Mouse (Mus musculus): ENCODE data around the gene Gm20431. TPM values are rescaled to one million over a fixed set of nuclear protein-coding genes. Genes with fewer than 3 reads are reported as not detected.
A peak's percentile ranks its signal among the peaks of the same experiment; 100 is the strongest.

The Gm20431 gene
- polyA plus RNA-seq, 1 experiment = not detected

DNA sequence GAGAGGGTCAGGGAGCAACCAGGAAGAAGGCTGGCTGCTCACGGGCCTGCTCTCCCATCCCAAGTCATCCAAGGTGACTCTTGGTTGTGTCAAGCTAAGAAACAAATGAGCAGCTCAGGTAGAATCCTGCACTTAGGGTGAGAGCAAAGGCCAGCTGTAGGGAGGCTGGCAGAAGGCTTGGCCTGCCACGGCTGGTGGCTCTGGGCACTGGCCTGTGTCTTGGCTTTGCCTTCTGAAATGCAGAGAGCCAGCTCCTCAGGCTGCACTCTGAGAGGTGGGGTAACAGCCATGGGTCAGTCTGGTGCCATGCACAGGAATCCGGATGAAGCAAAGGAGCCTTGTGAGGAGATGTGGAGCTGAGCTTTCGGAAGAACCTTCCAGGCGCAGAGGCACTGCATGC is 7.1 kb upstream of the Gm20431 start:
- Histone ChIP-seq H3K4me1 (ENCODE audit: control insufficient read depth, insufficient read depth, low read length) (no peaks in the 10 kb centered on the region), H3K27ac (ENCODE audit: insufficient read depth, low read length) (no peak overlapping the region), H3K4me3 (ENCODE audit: insufficient read depth, low read length) (no peak overlapping the region)
- no peak for TF ChIP-seq CTCF (IDR thresholded peaks at IDR 0.05; ENCODE audit: extremely low read depth, insufficient read depth, low read length)
- TF ChIP-seq POLR2A (IDR thresholded peaks at IDR 0.05; ENCODE audit: extremely low read depth, insufficient read depth, low read length) = no peak

DNA sequence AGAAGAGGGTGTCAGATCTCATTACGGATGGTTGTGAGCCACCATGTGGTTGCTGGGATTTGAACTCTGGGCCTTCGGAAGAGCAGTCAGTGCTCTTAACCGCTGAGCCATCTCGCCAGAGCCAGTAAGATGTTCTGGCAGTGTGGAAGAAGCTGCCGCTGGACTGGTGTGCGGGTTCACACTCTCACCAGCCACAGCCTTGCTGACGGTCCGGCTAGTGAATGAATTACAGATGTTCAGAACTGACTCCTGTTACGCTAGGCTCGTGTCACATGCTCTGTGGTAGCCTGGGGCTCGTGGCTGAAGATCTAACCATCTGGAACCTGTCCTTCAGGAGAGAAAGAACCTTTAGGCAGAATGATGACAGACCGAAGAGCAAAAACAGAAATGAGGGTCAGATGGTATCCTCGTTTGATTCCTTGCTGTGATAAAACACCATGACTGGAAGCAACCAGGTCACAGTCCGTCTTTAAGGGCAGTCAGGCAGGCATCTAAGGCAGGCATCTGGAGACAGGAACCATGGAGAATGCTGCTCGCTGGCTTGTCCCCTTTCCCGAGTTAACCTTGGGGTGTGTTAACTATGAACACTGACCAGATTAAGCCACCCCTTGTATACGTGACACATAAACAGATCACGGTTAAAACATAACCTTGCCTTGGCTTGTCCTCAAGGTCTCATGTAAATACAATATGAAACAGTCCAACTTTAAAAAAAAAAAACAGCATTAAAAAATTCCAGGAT is 4.8 kb upstream of the Gm20431 start:
- H3K4me3 ChIP-seq (ENCODE audit: insufficient read depth, low read length) = no peak overlapping the region
- no peak for TF ChIP-seq CTCF (IDR thresholded peaks at IDR 0.05; ENCODE audit: extremely low read depth, insufficient read depth, low read length)
- TF ChIP-seq POLR2A (IDR thresholded peaks at IDR 0.05; ENCODE audit: extremely low read depth, insufficient read depth, low read length) = no peak
- H3K27ac ChIP-seq (ENCODE audit: insufficient read depth, low read length) = no peak overlapping the region
- no peaks in the 10 kb centered on the region; the same call in 1 of the 2 replicates for H3K4me1 ChIP-seq (ENCODE audit: control insufficient read depth, insufficient read depth, low read length)

DNA sequence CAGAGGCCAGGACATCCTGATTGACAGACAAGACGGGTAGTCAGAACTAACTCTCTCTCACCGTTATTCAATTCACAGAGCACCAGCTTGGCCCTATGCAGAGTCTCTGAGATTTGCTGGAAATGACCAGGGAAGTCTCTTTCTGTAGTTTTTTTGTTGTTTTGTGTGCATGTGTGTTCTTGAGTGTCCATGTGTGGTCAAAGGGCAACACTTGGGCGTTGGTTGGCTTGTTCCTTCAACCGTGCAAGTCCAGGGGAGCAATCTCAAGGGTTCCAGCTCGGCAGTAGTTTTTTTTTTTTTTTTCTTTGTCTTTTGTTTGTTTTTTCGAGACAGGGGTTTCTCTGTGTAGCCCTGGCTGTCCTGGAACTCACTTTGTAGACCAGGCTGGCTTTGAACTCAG is 1.4 kb upstream of the Gm20431 start:
- Histone ChIP-seq H3K4me3 (ENCODE audit: insufficient read depth, low read length) (no peak overlapping the region), H3K4me1 (ENCODE audit: control insufficient read depth, insufficient read depth, low read length) (peaks cover 5% of the 10 kb centered on the region), H3K27ac (ENCODE audit: insufficient read depth, low read length) (no peak overlapping the region)
- TF ChIP-seq CTCF (IDR thresholded peaks at IDR 0.05; ENCODE audit: extremely low read depth, insufficient read depth, low read length) (no peak), POLR2A (IDR thresholded peaks at IDR 0.05; ENCODE audit: extremely low read depth, insufficient read depth, low read length) (no peak)

DNA sequence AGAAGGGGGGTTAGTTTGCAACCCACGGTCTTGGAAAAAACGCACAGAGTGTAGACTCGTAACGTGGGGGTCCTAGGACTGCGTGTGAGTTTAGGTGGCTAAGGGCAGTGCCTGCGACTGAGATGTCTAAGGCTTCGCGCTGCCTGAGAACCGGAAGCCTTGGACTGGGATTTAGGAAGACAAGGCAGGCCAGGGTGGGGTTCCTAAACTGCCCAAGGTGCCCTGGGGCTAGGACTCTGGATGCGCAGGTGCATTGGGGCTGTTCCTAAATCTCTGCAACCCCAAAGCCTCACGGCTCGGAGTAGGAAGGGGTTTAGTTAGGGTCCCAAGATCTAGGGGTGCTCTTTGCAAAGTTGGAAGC is 705 bp downstream of the Gm20431 start:
- no peak overlapping the region for H3K27ac ChIP-seq (ENCODE audit: insufficient read depth, low read length)
- peak overlapping the region; percentile 68 for H3K4me3 ChIP-seq (ENCODE audit: insufficient read depth, low read length)
- TF ChIP-seq CTCF (IDR thresholded peaks at IDR 0.05; ENCODE audit: extremely low read depth, insufficient read depth, low read length) = no peak
- TF ChIP-seq POLR2A (IDR thresholded peaks at IDR 0.05; ENCODE audit: extremely low read depth, insufficient read depth, low read length) = no peak
- peaks cover 7% of the 10 kb centered on the region for H3K4me1 ChIP-seq (ENCODE audit: control insufficient read depth, insufficient read depth, low read length)

DNA sequence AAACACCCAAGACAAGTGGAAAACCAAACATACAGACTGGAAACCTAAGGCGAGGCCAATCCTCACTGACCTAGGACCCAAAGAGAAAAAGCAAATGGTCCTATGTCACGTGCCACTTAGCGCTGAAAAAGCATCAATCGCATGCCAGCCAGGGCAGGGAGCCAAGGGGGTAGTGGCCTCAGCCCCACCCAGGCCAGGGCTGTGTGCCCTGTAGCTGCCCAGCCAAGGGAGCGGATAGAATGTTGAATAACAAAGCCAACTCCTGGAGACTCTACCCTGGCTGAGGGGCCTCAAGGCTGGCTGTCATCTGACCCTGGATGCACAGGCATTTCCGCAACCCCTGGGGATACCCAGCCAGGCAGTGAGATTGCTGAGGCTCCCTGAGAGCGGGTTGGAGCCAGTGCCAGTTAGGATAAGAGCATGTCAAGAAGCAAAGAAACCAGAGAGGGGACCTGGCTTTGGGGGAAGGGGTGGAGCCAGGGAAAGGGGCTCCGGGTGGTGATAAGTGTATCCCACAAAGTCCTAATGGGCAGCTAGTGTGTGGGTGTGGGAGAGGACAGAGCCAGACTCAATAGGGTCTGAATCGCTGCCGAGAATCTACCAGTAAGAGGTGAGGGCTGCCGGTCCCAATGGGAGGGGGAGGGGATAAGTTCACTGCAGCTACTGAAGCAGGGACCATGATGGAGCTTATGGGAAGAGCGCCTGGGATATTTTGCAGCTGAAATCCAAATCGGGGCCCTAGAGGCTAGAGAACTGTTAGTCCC is 1.3 kb downstream of the Gm20431 start:
- peaks cover 7% of the 10 kb centered on the region for H3K4me1 ChIP-seq (ENCODE audit: control insufficient read depth, insufficient read depth, low read length)
- TF ChIP-seq POLR2A (IDR thresholded peaks at IDR 0.05; ENCODE audit: extremely low read depth, insufficient read depth, low read length) = no peak
- TF ChIP-seq CTCF (IDR thresholded peaks at IDR 0.05; ENCODE audit: extremely low read depth, insufficient read depth, low read length) = no peak
- H3K4me3 ChIP-seq (ENCODE audit: insufficient read depth, low read length) = peak overlapping the region; percentile 68
- no peak overlapping the region for H3K27ac ChIP-seq (ENCODE audit: insufficient read depth, low read length)

DNA sequence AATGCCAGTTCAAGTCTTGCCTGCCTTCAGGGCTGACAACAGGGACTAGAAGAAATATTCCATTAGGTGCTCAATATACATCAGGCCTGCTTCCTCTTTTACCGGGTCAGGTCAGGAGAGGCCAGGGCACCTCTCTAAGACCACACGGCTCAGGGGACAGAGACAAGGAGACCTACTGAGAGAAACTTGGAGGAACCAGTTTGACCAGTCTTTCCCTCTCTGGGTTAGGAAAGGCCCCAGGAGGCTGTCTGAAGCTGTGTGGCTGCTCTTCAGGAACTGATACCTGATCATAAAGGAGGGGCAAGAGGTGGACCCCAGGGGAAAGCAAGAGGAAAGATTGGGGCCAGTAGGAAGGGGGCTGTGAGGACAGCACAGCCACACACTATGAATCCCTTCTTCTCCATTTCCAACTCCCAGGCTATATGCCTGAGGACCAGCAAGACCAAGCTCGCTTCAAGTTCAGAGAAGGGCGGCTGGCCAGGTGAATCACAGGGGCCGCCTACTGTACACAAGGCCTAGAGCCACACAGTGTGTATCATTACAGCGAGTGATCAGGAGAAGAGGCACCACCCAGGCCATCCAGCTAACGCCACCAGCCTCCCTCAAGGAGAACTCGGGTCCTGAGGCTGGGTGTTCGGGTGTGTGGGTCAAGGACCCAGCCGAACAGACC is 2.0 kb downstream of the Gm20431 start:
- TF ChIP-seq POLR2A (IDR thresholded peaks at IDR 0.05; ENCODE audit: extremely low read depth, insufficient read depth, low read length) (no peak), CTCF (IDR thresholded peaks at IDR 0.05; ENCODE audit: extremely low read depth, insufficient read depth, low read length) (no peak)
- Histone ChIP-seq H3K4me1 (ENCODE audit: control insufficient read depth, insufficient read depth, low read length) (peaks cover 7% of the 10 kb centered on the region), H3K27ac (ENCODE audit: insufficient read depth, low read length) (no peak overlapping the region; the same call in 1 of the 2 replicates), H3K4me3 (ENCODE audit: insufficient read depth, low read length) (peak overlapping the region; percentile 68; the same call in 1 of the 2 replicates)

DNA sequence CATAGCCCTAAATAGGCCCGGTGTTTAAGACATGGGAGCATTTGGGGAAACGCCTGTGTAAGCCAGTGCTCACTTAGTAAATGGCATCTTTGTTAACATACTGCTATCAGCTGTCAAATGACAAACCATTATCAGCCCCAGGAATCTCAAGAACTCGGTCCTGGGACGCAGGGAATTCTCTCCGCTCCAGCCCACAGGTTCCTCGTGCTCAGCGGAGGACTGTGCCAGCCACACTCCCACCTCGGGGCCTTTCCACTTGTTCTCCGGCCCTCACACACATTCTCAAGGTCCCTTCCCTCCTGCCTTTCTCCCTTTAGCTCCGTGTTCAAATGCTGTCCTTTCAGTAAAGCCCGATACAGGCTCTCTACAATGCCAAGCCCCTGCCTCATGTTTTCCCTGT is 2.6 kb downstream of the Gm20431 start:
- TF ChIP-seq POLR2A (IDR thresholded peaks at IDR 0.05; ENCODE audit: extremely low read depth, insufficient read depth, low read length) (no peak), CTCF (IDR thresholded peaks at IDR 0.05; ENCODE audit: extremely low read depth, insufficient read depth, low read length) (no peak)
- Histone ChIP-seq H3K4me3 (ENCODE audit: insufficient read depth, low read length) (no peak overlapping the region), H3K27ac (ENCODE audit: insufficient read depth, low read length) (no peak overlapping the region), H3K4me1 (ENCODE audit: control insufficient read depth, insufficient read depth, low read length) (peaks cover 7% of the 10 kb centered on the region)

DNA sequence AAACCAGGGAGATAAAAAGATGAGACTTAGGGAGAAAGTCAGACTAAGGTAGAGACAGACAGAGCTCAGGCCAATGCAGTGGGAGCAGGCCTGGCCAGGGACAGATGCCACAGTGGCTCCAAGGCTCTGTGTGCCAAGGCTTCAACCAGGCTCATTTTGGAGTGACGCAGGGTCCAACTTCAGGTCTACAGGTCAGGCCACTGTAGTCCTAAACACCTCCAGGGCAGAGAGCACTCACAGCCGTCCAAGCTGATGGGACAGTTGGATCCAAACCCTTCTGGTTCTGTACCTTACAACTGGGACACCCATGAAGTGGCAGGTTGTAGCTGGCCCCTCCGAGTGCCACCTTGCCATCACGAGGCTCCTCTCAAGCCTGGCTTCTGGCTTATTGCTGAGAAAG is 3.3 kb downstream of the Gm20431 start:
- peaks cover 7% of the 10 kb centered on the region for H3K4me1 ChIP-seq (ENCODE audit: control insufficient read depth, insufficient read depth, low read length)
- TF ChIP-seq CTCF (IDR thresholded peaks at IDR 0.05; ENCODE audit: extremely low read depth, insufficient read depth, low read length) (no peak), POLR2A (IDR thresholded peaks at IDR 0.05; ENCODE audit: extremely low read depth, insufficient read depth, low read length) (no peak)
- H3K4me3 ChIP-seq (ENCODE audit: insufficient read depth, low read length) = no peak overlapping the region
- no peak overlapping the region for H3K27ac ChIP-seq (ENCODE audit: insufficient read depth, low read length)

DNA sequence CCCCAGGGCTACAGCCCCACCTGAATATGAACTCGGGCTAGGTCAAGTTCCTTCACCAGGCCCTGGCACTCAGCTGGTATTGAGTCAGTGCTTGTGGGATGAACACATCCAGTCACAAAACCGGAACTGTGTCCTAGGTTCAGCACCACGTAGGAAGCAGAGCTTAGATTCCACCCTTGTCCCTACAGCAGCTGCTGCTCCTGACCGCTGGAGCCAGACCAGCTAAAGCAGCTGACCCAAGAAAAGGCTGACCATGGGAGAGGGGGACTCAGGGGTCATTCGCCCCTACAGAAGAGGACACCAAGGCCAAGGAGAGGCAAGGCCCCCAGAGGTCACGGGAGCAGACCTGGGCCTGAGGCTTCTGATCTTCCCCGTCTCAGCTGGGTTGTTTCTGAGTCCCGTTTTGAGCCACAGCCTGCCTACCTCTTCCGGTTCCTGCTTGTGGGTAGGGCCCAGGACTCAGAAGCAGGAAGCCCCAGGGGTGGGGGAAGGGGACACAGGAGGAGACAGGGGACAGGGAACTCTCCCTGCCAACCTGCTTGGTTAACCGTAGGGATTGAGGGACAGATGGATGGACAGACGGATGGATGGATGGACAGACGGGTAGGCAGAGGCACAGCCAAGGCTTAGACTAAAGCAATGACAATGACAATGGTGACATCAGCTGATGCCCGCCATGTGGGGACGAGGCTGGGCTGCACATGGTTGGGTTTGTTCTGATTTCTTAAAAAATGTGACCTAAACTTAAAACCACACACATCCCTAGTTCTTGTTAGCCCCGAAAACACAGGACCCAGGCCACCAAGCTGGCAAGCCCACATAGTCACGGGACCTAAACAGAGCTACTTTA is 4.4 kb downstream of the Gm20431 start:
- Histone ChIP-seq H3K27ac (ENCODE audit: insufficient read depth, low read length) (peak overlapping the region; percentile 57), H3K4me1 (ENCODE audit: control insufficient read depth, insufficient read depth, low read length) (peaks cover 7% of the 10 kb centered on the region), H3K4me3 (ENCODE audit: insufficient read depth, low read length) (no peak overlapping the region)
- no peak for TF ChIP-seq POLR2A (IDR thresholded peaks at IDR 0.05; ENCODE audit: extremely low read depth, insufficient read depth, low read length)
- TF ChIP-seq CTCF (IDR thresholded peaks at IDR 0.05; ENCODE audit: extremely low read depth, insufficient read depth, low read length) = no peak

Measured in cortical plate, adult 2 months (tissue).